Mouse (Mus musculus) E14TG2a.4 (cell line): Measurements from ENCODE around the gene Cldnd1.

Experiments
- H3K27me3 ChIP-seq: 2 replicates; pipeline ENCODE4 v1.6.1; 2014; ENCODE audit warnings: low read length, control low read depth; ENCODE audit not compliant: insufficient read depth
- H3K36me3 ChIP-seq: 2 replicates; pipeline ENCODE4 v1.6.1; 2014; ENCODE audit warnings: low read length, control low read depth; ENCODE audit not compliant: insufficient read depth
- H3K4me1 ChIP-seq: replicated peaks from 2 replicates; pipeline ENCODE4 v1.6.1; 2014; ENCODE audit warnings: low read depth, low read length, control low read depth
- H3K4me3 ChIP-seq: replicated peaks from 2 replicates; pipeline ENCODE4 v1.5.1; 2014; ENCODE audit warnings: mild to moderate bottlenecking, low read length
- H3K9me3 ChIP-seq: 2 replicates; pipeline ENCODE4 v1.6.1; 2014; ENCODE audit warnings: low read length, control low read depth
- CTCF ChIP-seq: conservative IDR thresholded peaks from 2 replicates; pipeline ENCODE4 v1.5.1; 2014; ENCODE audit warnings: low read length
- NANOG ChIP-seq: IDR thresholded peaks from 2 replicates; pipeline ENCODE4 v1.6.1; 2014; ENCODE audit warnings: borderline replicate concordance, low read length, mixed read lengths
- POU5F1 ChIP-seq: IDR thresholded peaks from 2 replicates; pipeline ENCODE4 v1.6.1; 2014; ENCODE audit warnings: low read length, borderline replicate concordance

Cldnd1 gene

GRCm38 (mm10) chr16:58751314-58751713 is 23.6 kb downstream of the Cldnd1 start:
- Histone ChIP-seq H3K27me3 (no peaks in the 10 kb centered on the region), H3K36me3 (no peaks in the 10 kb centered on the region), H3K9me3 (no peaks in the 10 kb centered on the region), H3K4me1 (no peaks in the 10 kb centered on the region), H3K4me3 (no peak overlapping the region)
- TF ChIP-seq NANOG (no peak), CTCF (peak; percentile 34)

GRCm38 (mm10) chr16:58756191-58756590 is 28.5 kb downstream of the Cldnd1 start:
- H3K9me3 ChIP-seq = no peaks in the 10 kb centered on the region
- H3K4me1 ChIP-seq = no peaks in the 10 kb centered on the region
- no peaks in the 10 kb centered on the region for H3K36me3 ChIP-seq
- TF ChIP-seq POU5F1 = no peak
- TF ChIP-seq CTCF = no peak
- no peak for TF ChIP-seq NANOG
- no peaks in the 10 kb centered on the region for H3K27me3 ChIP-seq
- no peak overlapping the region for H3K4me3 ChIP-seq

- no peak within 1 kb of the TSS for H3K4me3 ChIP-seq
- H3K36me3 ChIP-seq = no peaks in the 10 kb centered on the region
- no peaks in the 10 kb centered on the region for H3K9me3 ChIP-seq
- H3K27me3 ChIP-seq = no peaks in the 10 kb centered on the region
- no peaks in the 10 kb centered on the region for H3K4me1 ChIP-seq
- TF ChIP-seq NANOG = no peak
- no peak for TF ChIP-seq CTCF
- no peak for TF ChIP-seq POU5F1
Measured at GRCm38 (mm10) chr16:58763076-58763475, 35.4 kb downstream of the Cldnd1 start, which contains the start of gene Olfr172. Gene Olfr172, minus strand, starts transcription at chr16:58763176.
